Comparison of ENCODE assay signal across 9 mouse cellular contexts in the genomic region with DNA sequence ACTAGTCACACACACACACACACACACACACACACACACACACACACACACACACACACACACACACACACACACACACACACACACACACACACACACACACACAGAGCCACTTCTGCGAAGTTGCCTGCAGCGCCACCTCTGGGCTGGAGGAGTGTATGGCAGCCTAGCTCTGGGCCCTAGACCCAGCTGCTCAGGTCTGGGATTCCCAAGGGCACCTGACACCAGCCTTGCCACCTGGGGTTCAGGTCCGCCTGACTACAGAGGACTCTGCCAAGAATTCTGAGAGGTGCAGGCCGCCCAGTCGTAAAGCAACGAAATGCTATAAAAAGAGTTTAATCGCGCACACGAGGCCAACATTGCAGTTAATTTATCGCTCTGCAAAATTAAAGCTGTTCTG.
DNase-seq lines count a peak whose midpoint lies in the region; ATAC-seq and TF ChIP-seq lines count a peak whose summit lies in the region.
"Had no signal": no experiment of that assay in that cellular context is flagged by ENCODE, and none has a peak within 500 bp of the region (broad histone marks: within the 10 kb centered on the region; RNA-seq: fewer than 3 reads in every experiment).

No protein-coding gene starts in this region.

- WGBS in kidney, embryonic 16.5 days: 47% methylated on average over 10 of the region's 10 CpGs
- WGBS in bone marrow, adult 2 months: 88% methylated on average over 10 of the region's 10 CpGs
- WGBS in limb, embryonic 14.5 days: 37% methylated on average over 10 of the region's 10 CpGs

- no peak overlapping the region for H3K9ac ChIP-seq in kidney, embryonic 16.5 days (replicated peaks; ENCODE audit: low read length)
- H3K9ac ChIP-seq in ES-Bruce4 (ENCODE audit: low read depth, poor library complexity, severe bottlenecking): no peak overlapping the region
- H3K9ac ChIP-seq in limb, embryonic 14.5 days (ENCODE audit: low read depth, low read length, severe bottlenecking): no peak overlapping the region

- DNase-seq in kidney, adult 11 months: peak; percentile 67
- DNase-seq in limb, embryonic 14.5 days (ENCODE audit: low spot score): peak; percentile 60
- no peak for DNase-seq in ovary, postnatal 14 days (ENCODE audit: low spot score)
- DNase-seq in adrenal gland, adult 2 months: no peak
- DNase-seq: thymus, postnatal 25 days had no signal

- H3K27me3 ChIP-seq in kidney, embryonic 16.5 days (ENCODE audit: insufficient read depth, low read length): peaks cover 22% of the 10 kb centered on the region
- H3K27me3 ChIP-seq in ES-Bruce4 (ENCODE audit: control insufficient read depth, insufficient read depth, low read length, poor library complexity, severe bottlenecking): no peaks in the 10 kb centered on the region
- H3K27me3 ChIP-seq in limb, embryonic 14.5 days (ENCODE audit: control insufficient read depth, insufficient read depth, low read length): no peaks in the 10 kb centered on the region

- no peak for TF ChIP-seq POLR2A in ES-Bruce4 (IDR thresholded peaks at IDR 0.05; ENCODE audit: insufficient read depth, low read length)
- TF ChIP-seq POLR2A in bone marrow, adult 2 months (IDR thresholded peaks at IDR 0.05; ENCODE audit: borderline replicate concordance, control insufficient read depth, low read depth, low read length): no peak
- no peak for TF ChIP-seq POLR2A in limb, embryonic 14.5 days (IDR thresholded peaks at IDR 0.05; ENCODE audit: borderline replicate concordance, extremely low read depth, insufficient read depth, insufficient read length)

- no peak for TF ChIP-seq EP300 in ES-Bruce4 (IDR thresholded peaks at IDR 0.05; ENCODE audit: insufficient read depth, low read depth, low read length)

- peaks cover 19% of the 10 kb centered on the region for H3K4me1 ChIP-seq in kidney, embryonic 16.5 days (ENCODE audit: insufficient read depth, low read length)
- H3K4me1 ChIP-seq in ES-Bruce4 (ENCODE audit: control insufficient read depth, insufficient read depth, low read length): no peaks in the 10 kb centered on the region
- H3K4me1 ChIP-seq in bone marrow, adult 2 months (ENCODE audit: control insufficient read depth, insufficient read depth, low read length): no peaks in the 10 kb centered on the region
- peaks cover 12% of the 10 kb centered on the region for H3K4me1 ChIP-seq in limb, embryonic 14.5 days (ENCODE audit: control insufficient read depth, insufficient read depth, low read length)

- no peak; the same call in 1 of the 2 replicates for ATAC-seq in kidney, embryonic 16.5 days (ENCODE audit: low FRiP score, low TSS enrichment)
- ATAC-seq in limb, embryonic 14.5 days (ENCODE audit: low FRiP score, low read depth): peak; percentile 65; the same call in 1 of the 2 replicates

- no peak overlapping the region for H3K4me2 ChIP-seq in kidney, embryonic 16.5 days (replicated peaks; ENCODE audit: low read depth, low read length)
- no peak overlapping the region for H3K4me2 ChIP-seq in limb, embryonic 14.5 days (replicated peaks; ENCODE audit: low read depth, low read length, severe bottlenecking)

- no peak overlapping the region for H3K4me3 ChIP-seq in kidney, embryonic 16.5 days (ENCODE audit: low read length)
- H3K4me3 ChIP-seq in ES-Bruce4 (ENCODE audit: low read depth, low read length): no peak overlapping the region
- no peak overlapping the region for H3K4me3 ChIP-seq in bone marrow, adult 2 months (replicated peaks; ENCODE audit: control insufficient read depth, low read depth, low read length)
- H3K4me3 ChIP-seq in limb, embryonic 14.5 days (replicated peaks; ENCODE audit: low read length): no peak overlapping the region

- H3K36me3 ChIP-seq in kidney, embryonic 16.5 days (ENCODE audit: insufficient read depth, low read length): no peaks in the 10 kb centered on the region
- H3K36me3 ChIP-seq in ES-Bruce4 (ENCODE audit: control insufficient read depth, insufficient read depth, low read length, poor library complexity, severe bottlenecking): no peaks in the 10 kb centered on the region
- H3K36me3 ChIP-seq in limb, embryonic 14.5 days (ENCODE audit: control insufficient read depth, insufficient read depth, low read length): no peaks in the 10 kb centered on the region

- no peaks in the 10 kb centered on the region; the same call in 1 of the 2 replicates for H3K9me3 ChIP-seq in kidney, embryonic 16.5 days (ENCODE audit: low read length)
- no peaks in the 10 kb centered on the region for H3K9me3 ChIP-seq in ES-Bruce4 (replicated peaks; ENCODE audit: control insufficient read depth, insufficient read depth, low read length, poor library complexity, severe bottlenecking)
- no peaks in the 10 kb centered on the region for H3K9me3 ChIP-seq in limb, embryonic 14.5 days (ENCODE audit: control insufficient read depth, low read length)

- no peak overlapping the region for H3K27ac ChIP-seq in kidney, embryonic 16.5 days (ENCODE audit: low read length)
- H3K27ac ChIP-seq in ES-Bruce4 (ENCODE audit: insufficient read depth, low read length): no peak overlapping the region
- no peak overlapping the region for H3K27ac ChIP-seq in bone marrow, adult 2 months (ENCODE audit: control insufficient read depth, insufficient read depth, low read depth, low read length, poor library complexity)
- no peak overlapping the region for H3K27ac ChIP-seq in limb, embryonic 14.5 days (replicated peaks; ENCODE audit: low read depth, low read length)
- H3K27ac ChIP-seq: macrophage had no signal

- TF ChIP-seq CTCF in ES-Bruce4 (IDR thresholded peaks at IDR 0.05; ENCODE audit: low read depth, low read length): peak; percentile 44
- TF ChIP-seq CTCF in bone marrow, adult 2 months (IDR thresholded peaks at IDR 0.05; ENCODE audit: control insufficient read depth, insufficient read depth, low read length): peak; percentile 30; the same call in 1 of the 2 replicates

Comparison
In these comparisons a context has a peak if more than half of its experiments do, and no peak if none do; other contexts are left out.
1. DNase-seq: peak in kidney, adult 11 months (single experiment) and limb, embryonic 14.5 days (single experiment); none in ovary, postnatal 14 days (single experiment) and adrenal gland, adult 2 months (single experiment).